Mouse (Mus musculus) CH12F3 (cell line): ENCODE data around the gene Pipox.

Experiments used
- in situ Hi-C: fragments of 300-500 bp; cut with MboI; formaldehyde crosslinking; loops from 2 replicates; pipeline ENCODE4 v1.14.3; 2020; ENCODE audit warnings: low sequenced_read_pairs

The Pipox gene

DNA sequence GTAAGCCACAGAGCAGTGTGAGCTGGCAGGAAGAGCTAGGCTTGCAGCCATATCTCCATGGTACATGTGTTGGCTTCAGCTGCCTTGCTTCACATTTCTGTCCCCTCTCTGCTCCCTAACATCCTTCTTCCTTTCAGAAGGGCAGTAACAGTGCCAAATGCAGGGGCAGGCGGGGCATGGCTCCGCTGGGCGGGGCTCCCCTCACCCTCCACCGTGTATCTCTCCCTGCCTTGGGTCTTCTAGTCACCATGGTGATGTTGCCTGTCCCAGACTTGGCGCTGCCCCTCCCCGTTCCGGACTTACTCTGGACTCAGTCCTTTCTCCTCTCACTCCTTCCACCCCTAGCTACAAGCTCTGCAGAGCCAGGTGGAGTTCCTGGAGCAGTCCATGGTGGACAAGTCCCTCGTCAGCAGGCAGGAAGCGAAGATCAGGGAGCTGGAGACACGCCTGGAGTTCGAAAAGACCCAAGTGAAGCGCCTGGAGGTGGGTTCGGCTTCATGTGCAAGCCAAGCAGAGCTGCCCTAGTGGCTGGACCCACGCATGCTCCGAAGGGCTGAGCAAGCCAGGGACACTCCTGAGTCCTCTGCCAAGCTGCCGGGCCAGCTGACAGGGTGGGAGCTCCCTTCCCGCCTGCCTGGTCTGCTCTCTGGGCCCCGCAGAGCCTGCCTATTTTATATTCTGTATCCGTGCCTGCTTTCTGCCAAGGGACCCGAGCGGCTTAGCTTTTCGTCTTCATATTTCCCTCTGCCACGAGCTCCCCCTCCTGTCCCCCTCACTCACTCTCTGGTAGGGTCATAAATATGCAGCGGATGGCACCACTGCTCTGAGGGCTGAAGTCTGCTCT is 43.3 kb downstream of the Pipox start:
- in situ Hi-C loops: no loop called here

GRCm38 (mm10) chr11:77849151-77849550 is 44.7 kb downstream of the Pipox start:
- in situ Hi-C loops: no loop called here

GRCm38 (mm10) chr11:77848131-77848530 is 45.8 kb downstream of the Pipox start:
- in situ Hi-C loops: no loop called here

DNA sequence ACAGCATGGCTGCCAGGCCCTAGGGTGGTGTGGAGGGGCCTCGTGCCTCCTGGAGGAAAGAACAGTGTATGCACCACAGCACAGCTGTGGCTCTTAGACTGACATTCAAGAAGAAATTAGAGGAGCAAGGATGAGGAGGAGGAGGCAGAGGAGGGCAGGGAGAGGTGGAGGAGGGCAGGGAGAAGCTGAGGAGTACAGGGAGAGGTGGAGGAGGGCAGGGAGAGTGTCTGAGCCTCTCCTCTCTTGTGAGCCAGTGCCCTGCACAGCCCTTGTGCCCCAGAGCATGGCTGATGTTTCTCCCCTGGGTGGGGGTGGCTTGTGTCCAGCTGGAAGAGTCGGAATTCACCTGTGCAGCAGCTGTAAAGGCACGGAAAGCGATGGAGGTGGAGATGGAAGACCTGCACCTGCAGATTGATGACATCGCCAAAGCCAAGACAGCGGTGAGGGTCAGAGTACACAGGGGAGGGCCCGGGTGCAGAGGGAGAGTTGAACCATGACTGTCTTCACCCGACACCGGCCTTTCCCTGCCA is 46.2 kb downstream of the Pipox start:
- in situ Hi-C loops: no loop called here

- in situ Hi-C loops: no loop called here
Measured at GRCm38 (mm10) chr11:77843906-77844200, 50.0 kb downstream of the Pipox start.

GRCm38 (mm10) chr11:77843068-77843905 is 50.6 kb downstream of the Pipox start:
- in situ Hi-C loops: no loop called here

DNA sequence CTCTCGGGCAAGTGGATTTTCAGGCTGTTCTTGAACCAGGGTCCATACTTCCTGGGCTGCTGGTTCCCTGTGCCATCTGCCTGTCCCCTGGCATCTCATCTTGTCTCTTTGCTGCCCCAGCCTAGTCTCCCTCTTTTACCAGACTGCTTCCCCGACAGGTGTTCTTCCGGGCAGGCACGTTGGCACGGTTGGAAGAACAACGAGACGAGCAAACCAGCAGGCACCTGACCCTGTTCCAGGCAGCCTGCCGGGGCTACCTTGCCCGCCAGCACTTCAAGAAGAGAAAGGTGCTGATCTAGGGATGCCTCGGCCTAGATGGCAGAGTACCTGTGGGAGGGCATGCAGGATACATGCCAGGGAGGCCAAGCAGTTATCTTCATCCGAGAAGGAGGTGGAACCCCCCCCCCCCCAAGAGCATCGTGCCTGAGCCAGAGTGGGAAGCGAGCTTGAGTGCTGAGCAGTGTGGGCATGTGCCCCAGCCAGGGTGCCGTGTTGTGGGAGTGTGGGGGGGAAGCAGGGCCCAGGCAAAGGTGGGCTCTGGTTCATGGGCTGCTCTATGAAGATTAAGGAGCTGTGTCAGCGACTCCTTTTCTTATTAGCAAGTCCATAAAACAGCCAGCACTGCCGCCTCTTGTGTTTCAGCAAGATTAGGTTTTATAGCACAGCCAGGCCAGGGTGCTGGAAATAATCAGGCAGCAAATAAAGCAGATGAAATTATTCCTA is 53.2 kb downstream of the Pipox start:
- in situ Hi-C loops: no loop called here

DNA sequence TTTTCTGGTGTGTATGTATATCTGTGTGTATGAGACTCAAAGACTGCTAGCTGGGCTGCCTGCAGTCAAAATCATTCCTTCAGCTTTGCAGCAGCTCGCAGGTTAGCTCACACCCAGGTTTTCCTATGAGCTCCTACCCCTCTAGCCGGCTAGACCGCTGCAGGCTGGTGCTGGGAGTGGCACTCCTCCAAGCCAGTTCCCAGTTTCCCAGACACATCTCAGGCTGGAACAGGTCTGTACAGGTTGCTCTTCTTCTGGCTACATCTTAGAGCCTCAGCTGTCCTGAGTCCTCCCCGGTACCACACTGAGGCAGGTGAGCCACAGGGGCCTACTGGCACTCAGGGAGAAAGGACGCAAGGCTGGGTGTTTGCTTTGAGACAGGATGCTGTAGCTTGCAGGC is 56.0 kb downstream of the Pipox start:
- in situ Hi-C loops: no loop called here

DNA sequence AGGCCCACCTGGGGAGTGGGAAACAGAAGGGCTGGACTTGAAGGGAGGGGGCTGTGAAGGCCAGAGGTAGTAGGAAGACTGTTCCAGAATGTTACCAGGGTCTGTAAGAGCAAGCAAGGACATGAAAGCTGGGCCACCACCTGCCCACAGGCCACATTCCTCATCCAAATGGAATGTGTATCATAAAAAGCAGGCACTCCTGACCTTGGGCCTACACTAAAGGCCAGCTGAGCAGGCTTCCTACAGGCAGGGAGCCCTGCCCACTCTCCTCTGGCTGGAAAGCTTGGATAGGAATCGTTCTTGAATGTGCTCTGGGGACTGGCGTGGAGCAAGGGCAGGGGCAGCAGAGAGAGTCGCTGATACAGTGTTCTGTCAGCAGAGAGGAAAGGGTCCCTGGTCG is 57.1 kb downstream of the Pipox start:
- in situ Hi-C loops: no loop called here

- in situ Hi-C loops: no loop called here
Measured at GRCm38 (mm10) chr11:77836290-77836689, 57.6 kb downstream of the Pipox start.

DNA sequence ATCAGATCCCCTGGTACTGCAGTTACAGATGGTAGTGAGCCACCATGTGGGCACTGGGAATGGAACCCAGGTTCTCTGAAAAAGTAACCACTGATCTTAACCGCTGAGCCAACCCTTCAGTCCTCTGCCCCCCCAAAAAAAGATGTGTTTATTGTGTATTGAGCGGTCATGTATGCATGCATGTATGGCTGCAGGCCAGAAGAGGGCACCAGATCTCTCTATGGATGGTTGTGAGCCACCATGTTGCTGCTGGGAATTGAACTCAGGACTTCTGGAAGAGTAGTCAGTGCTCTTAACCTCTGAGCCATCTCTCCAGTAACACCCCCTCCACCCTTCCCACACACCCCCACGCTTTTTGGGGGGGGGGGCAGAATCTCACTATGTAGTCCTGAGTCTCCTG is 58.8 kb downstream of the Pipox start:
- in situ Hi-C loops: no loop called here

DNA sequence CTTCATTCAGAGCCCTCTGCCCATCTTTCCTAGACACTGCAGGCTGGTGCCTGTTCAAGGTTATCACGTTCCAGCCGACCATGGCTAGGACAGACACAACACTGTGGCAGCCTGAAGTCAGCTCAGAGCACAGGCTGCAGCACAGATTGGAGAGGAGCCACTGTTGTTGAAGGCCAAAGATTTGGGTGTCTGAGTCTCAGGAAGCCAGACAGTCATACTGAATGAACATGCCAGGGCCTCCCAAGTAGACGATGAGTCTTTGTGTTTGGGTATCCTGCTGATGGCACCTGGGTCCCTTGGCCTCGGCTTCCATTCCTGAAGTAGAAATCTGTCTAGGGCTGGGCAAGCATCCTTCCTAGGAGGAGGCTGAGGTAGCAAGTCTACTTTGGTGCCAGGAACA is 61.4 kb downstream of the Pipox start:
- in situ Hi-C loops: no loop called here

DNA sequence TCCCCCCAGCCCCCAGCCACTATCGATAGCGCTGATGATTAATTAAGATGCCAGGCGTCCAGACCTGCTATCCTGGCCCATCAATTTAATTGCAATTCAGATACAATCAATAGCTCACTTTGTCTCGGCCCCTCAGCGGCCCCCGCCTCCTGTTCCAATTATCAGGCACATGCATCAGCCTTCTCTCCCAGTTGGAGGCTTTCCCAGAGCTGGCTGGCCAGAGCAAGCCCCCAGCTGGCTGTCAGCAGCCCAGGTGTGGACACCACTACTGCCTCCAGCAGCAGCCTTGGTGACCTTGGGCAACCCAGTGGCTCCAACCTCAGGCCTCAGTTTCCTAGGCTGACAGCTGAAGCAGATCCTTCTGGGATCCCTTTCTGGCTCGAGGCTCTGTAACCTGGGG is 63.0 kb downstream of the Pipox start:
- in situ Hi-C loops: no loop called here
